Mouse (Mus musculus) heart, embryonic 14.5 days (tissue): ENCODE results near the gene Oosp1. TPM values are rescaled to one million over a fixed set of nuclear protein-coding genes. Genes with fewer than 3 reads are reported as not detected.

ENCODE experiments used
- ATAC-seq: fragments of 200-750 bp; cut with Nextera tagmentation; 2 replicates; pipeline ENCODE4 v1.8.0; 2017; ENCODE audit warnings: low read depth, moderate TSS enrichment; ENCODE audit not compliant: insufficient number of reproducible peaks, insufficient read depth, low FRiP score
- H3K27ac ChIP-seq, 2 experiments: fragments of 200-500 bp in 1 of 2; fragments of 300-500 bp in 1 of 2; sonication (generic) in 1 of 2; replicated peaks in 1 of 2; 2 replicates each; pipeline ENCODE4 v1.5.1; 2012 to 2014; ENCODE audit warnings: low read depth in 2 of 2, low read length in 2 of 2, control low read depth in 1 of 2, mild to moderate bottlenecking in 1 of 2, mixed read lengths in 1 of 2; ENCODE audit not compliant: control insufficient read depth in 1 of 2, insufficient read depth in 1 of 2
- H3K27me3 ChIP-seq: fragments of 300-500 bp; sonication (generic); 2 replicates; pipeline ENCODE4 v1.6.1; 2014; ENCODE audit warnings: mild to moderate bottlenecking, low read length, control low read depth; ENCODE audit not compliant: control insufficient read depth, insufficient read depth
- H3K36me3 ChIP-seq: fragments of 300-500 bp; sonication (generic); 2 replicates; pipeline ENCODE4 v1.6.1; 2014; ENCODE audit warnings: mild to moderate bottlenecking, control low read depth, low read length, mixed read lengths; ENCODE audit not compliant: control insufficient read depth, insufficient read depth
- H3K4me1 ChIP-seq, 2 experiments: fragments of 200-500 bp in 1 of 2; fragments of 300-500 bp in 1 of 2; sonication (generic) in 1 of 2; 2 replicates each; pipeline ENCODE4 v1.6.1; 2012 to 2014; ENCODE audit warnings: low read length in 2 of 2, control low read depth in 1 of 2, mixed read lengths in 1 of 2; ENCODE audit not compliant: control insufficient read depth in 2 of 2, insufficient read depth in 2 of 2
- H3K4me2 ChIP-seq: fragments of 300-500 bp; sonication (generic); 2 replicates; pipeline ENCODE4 v1.6.1; 2014; ENCODE audit warnings: mild to moderate bottlenecking, low read length
- H3K4me3 ChIP-seq, 2 experiments: fragments of 200-500 bp in 1 of 2; fragments of 300-500 bp in 1 of 2; sonication (generic) in 1 of 2; 2 replicates each; pipeline ENCODE4 v1.5.1; 2012 to 2014; ENCODE audit warnings: low read length in 2 of 2, mild to moderate bottlenecking in 2 of 2, control low read depth in 1 of 2, low read depth in 1 of 2, moderate library complexity in 1 of 2; ENCODE audit not compliant: control insufficient read depth in 1 of 2, insufficient read depth in 1 of 2
- H3K9ac ChIP-seq: fragments of 300-500 bp; sonication (generic); 2 replicates; pipeline ENCODE4 v1.6.1; 2014; ENCODE audit warnings: mild to moderate bottlenecking, low read length
- H3K9me3 ChIP-seq: fragments of 300-500 bp; sonication (generic); 2 replicates; pipeline ENCODE4 v1.6.1; 2016; ENCODE audit warnings: low read length, control low read depth; ENCODE audit not compliant: control insufficient read depth
- WGBS: fragments of 180-500 bp; shearing (Covaris S2); extraction: QIAGEN DNeasy Blood & Tissue Kit; methylation state at CpG from one replicate; pipeline ENCODE4 v1.1.7; 2014; 5-methylcytosine and 5-hydroxymethylcytosine counted together
- polyA plus RNA-seq: library from polyadenylated mRNA; unstranded; fragments of >200 nt; fragmentation: Nextera tagmentation; extraction: Ambion mirVana; gene quantifications from 2 replicates; pipeline ENCODE4 v1.2.1, GENCODE M21; 2014

Oosp1 gene
- not detected in 2 replicates for polyA plus RNA-seq

DNA sequence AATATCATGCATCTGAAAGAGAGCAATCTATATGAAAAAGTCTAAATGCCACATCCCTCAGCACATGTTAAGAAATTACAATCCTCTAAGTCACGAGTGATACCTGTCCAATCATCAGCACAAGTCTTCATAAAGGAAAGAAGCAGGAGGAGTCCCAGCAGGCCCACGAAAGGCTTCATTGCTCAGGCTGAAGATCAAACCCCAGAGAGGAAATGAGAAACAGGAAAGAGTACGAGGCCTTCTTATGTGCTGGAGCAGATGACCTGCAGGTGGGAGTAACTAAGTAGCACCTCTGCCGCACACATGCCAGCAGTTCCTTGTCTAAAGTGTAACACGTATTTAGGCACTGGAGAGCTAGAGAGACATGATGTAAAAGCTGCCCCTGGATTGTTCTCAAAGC lies at the start of gene Oosp1:
Gene Oosp1 (minus strand): TSS at position 312 of the 400 bp plus-strand sequence.
- WGBS, result 59% methylated on average over 5 of the region's 5 CpGs
- no peak for ATAC-seq
- no peaks in the 10 kb centered on the region for H3K4me1 ChIP-seq

DNA sequence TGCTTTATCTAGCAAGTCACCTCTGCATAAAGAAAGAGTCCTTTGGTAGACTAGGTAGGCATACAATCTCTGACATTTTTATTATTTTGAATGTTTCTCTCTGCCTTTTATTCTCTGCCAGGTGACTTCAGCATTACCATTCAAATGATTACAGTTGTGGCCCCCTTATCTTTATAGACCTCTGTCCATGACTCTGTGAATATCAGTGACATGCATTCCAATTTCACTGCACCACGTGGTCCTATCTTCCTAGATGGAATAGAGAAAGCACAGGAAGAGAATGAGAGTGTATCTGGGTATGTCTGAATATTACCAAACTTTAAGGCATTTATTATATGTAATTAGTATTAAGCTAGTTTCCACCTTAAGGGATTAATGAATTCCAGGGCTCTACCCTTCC lies 45.5 kb upstream of the Oosp1 start:
- ATAC-seq, result no peak
- no peaks in the 10 kb centered on the region for H3K27me3 ChIP-seq
- no peaks in the 10 kb centered on the region for H3K36me3 ChIP-seq
- no peak overlapping the region for H3K9ac ChIP-seq
- H3K4me1 ChIP-seq, result no peaks in the 10 kb centered on the region
- H3K4me3 ChIP-seq, result no peak overlapping the region
- WGBS, result 27% methylated on average over 1 of the region's 1 CpGs
- H3K4me2 ChIP-seq, result no peak overlapping the region
- H3K9me3 ChIP-seq, result no peaks in the 10 kb centered on the region
- H3K27ac ChIP-seq, result no peak overlapping the region

More for the DNA sequence above, at the start of gene Oosp1:
- Histone ChIP-seq H3K9me3 (no peaks in the 10 kb centered on the region), H3K27ac (no peak within 1 kb of the TSS), H3K27me3 (no peaks in the 10 kb centered on the region), H3K4me3 (no peak within 1 kb of the TSS), H3K9ac (no peak within 1 kb of the TSS), H3K36me3 (no peaks in the 10 kb centered on the region), H3K4me2 (no peak within 1 kb of the TSS)

DNA sequence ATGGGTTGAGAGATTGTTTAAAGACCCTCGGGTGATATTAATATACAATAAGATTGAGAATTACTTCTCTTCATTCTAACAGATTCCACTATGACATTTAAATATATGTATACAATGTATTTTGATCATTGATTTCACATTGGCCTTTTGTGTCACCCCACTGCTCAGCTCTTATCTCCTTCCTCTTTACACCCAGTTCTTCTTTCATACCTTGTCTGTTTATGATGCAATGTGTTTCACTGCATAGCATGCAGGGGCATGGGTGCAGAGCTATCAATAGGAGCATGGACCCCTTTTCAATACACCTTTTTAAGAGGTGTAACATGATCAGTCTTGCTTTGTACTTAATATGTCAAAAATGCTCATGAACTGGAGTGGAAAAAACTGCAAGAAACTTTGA lies 39.3 kb upstream of the Oosp1 start:
- H3K27ac ChIP-seq, result no peak overlapping the region
- no peak for ATAC-seq
- H3K27me3 ChIP-seq, result no peaks in the 10 kb centered on the region
- 71% methylated on average over 1 of the region's 1 CpGs for WGBS
- H3K9me3 ChIP-seq, result no peaks in the 10 kb centered on the region
- no peak overlapping the region for H3K4me2 ChIP-seq
- H3K4me3 ChIP-seq, result no peak overlapping the region
- no peaks in the 10 kb centered on the region for H3K36me3 ChIP-seq
- no peak overlapping the region for H3K9ac ChIP-seq
- no peaks in the 10 kb centered on the region for H3K4me1 ChIP-seq

DNA sequence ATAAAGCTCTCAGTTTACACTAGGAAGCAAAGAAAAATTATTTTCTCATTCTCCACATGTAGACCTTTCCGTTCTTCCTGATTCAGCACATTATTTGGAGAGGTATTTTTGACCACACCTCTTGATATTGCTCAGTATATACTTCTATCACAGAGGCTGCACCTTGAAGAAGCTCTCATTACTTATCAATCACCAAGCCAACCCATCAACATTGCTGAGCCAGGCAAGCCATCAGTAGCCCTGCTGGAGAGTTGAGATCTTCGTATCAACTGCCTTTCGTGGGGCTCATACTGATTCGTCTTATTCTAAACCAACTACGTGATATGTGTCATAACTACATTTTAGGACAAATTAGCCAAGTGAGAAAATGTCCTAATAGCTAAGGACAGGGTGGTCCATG lies 36.4 kb upstream of the Oosp1 start:
- Histone ChIP-seq H3K4me1 (no peaks in the 10 kb centered on the region), H3K9ac (no peak overlapping the region), H3K4me2 (no peak overlapping the region), H3K36me3 (no peaks in the 10 kb centered on the region), H3K27me3 (no peaks in the 10 kb centered on the region), H3K4me3 (no peak overlapping the region), H3K9me3 (no peaks in the 10 kb centered on the region), H3K27ac (no peak overlapping the region)
- WGBS, result 83% methylated on average over 5 of the region's 5 CpGs
- ATAC-seq, result no peak

DNA sequence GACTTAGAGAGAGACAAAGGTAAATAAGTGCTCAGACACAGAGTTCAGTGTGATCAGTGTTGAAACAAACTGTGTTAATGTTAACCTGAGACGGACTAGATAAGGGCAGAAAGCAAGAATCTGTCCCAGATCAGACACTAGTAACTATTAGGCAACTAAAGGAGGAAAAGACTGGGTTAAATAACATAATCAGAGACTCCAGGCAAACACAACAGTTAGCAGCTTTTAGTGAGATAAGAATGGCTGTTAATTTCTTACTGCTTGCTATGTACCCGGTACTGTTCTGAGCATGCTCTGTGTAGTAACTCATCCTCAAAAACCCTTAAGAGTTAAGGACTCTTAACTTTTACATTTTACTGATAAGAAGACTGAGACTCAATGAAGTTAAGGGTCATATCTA lies 35.0 kb upstream of the Oosp1 start:
- Histone ChIP-seq H3K4me3 (no peak overlapping the region), H3K9ac (no peak overlapping the region), H3K9me3 (no peaks in the 10 kb centered on the region), H3K27ac (no peak overlapping the region), H3K36me3 (no peaks in the 10 kb centered on the region), H3K4me2 (no peak overlapping the region), H3K27me3 (no peaks in the 10 kb centered on the region), H3K4me1 (no peaks in the 10 kb centered on the region)
- 56% methylated on average over 2 of the region's 2 CpGs for WGBS
- no peak for ATAC-seq

DNA sequence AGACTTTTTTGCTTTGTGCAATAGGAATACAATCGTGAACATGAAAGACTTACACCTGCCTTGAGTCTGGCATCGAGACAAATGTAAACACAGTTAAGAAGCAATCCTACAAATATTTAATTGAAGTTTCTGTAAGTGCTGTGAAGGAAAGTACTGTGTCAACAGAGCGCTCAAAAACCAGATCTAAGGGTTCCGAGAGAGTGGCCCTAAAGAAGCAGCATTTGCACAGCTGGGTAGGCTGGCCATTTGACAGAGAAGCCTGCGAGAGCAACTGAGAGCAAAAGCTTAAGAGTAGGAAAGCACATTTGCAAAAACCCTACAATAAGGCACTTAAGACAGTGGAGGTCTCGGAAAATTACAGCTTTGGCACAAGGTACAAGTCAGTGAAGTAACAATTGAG lies 33.3 kb upstream of the Oosp1 start:
- ATAC-seq, result no peak
- Histone ChIP-seq H3K4me1 (no peaks in the 10 kb centered on the region), H3K4me3 (no peak overlapping the region), H3K27ac (no peak overlapping the region), H3K27me3 (no peaks in the 10 kb centered on the region), H3K4me2 (no peak overlapping the region), H3K9ac (no peak overlapping the region), H3K36me3 (no peaks in the 10 kb centered on the region), H3K9me3 (no peaks in the 10 kb centered on the region)
- 73% methylated on average over 6 of the region's 6 CpGs for WGBS

DNA sequence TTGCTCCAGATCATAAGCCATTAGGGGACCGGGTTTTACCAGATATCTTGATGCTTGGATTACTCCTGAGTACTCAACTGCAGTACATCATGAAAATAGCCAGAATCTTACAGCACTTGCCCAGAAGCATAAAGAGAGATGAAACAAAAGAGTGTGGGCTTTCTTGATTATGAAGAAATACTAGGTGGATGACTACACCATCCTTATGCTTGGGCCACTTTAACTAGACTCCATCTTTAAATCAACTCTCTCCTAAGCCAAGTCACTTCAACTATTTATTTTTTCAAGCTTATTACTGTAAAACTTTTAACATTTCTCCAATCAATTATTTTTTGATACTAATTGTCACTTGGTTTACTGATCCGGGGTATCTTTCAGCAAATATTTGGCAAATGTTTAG lies 32.9 kb upstream of the Oosp1 start:
- 80% methylated on average over 2 of the region's 2 CpGs for WGBS
- ATAC-seq, result no peak

DNA sequence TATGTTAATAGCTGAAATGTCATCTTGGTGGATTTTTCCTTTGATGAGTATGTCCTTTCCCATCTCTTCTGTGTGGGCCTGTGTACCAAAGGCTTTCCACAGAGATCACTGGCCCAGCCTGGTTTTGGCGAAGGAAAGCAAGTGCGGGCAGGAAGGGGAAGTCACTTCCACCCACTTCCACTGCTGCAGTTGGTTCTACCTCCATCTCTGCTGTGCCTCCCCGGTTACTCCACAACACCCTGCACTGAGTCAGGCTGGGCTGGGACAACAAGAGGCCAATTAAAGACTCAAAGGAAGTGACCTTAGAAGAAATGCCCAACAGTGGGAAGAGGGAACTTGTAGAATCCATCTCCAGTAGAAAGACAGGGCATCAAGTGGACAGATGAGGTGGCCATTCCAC lies 29.1 kb upstream of the Oosp1 start:
- no peaks in the 10 kb centered on the region for H3K36me3 ChIP-seq
- H3K9ac ChIP-seq, result no peak overlapping the region
- H3K4me3 ChIP-seq, result no peak overlapping the region
- no peak overlapping the region for H3K4me2 ChIP-seq
- no peak for ATAC-seq
- no peaks in the 10 kb centered on the region for H3K27me3 ChIP-seq
- no peaks in the 10 kb centered on the region for H3K4me1 ChIP-seq
- WGBS, result 74% methylated on average over 3 of the region's 3 CpGs
- no peak overlapping the region for H3K27ac ChIP-seq
- H3K9me3 ChIP-seq, result no peaks in the 10 kb centered on the region

More for the DNA sequence above, 32.9 kb upstream of the Oosp1 start:
- Histone ChIP-seq H3K27me3 (no peaks in the 10 kb centered on the region), H3K4me1 (no peaks in the 10 kb centered on the region), H3K9me3 (no peaks in the 10 kb centered on the region), H3K36me3 (no peaks in the 10 kb centered on the region), H3K9ac (no peak overlapping the region), H3K27ac (no peak overlapping the region), H3K4me2 (no peak overlapping the region), H3K4me3 (no peak overlapping the region)
